Mouse (Mus musculus): Measurements from ENCODE around the gene Csmd2.

Gene Csmd2

GRCm38 (mm10) chr4:128340457-128340856 lies 352.8 kb downstream of the Csmd2 start:
- no peak for DNase-seq (ENCODE audit: low spot score in 2 of 2)

- no peak for DNase-seq (ENCODE audit: low spot score in 2 of 2)
Measured at GRCm38 (mm10) chr4:128341315-128341714, 353.7 kb downstream of the Csmd2 start.

- no peak for DNase-seq (ENCODE audit: low spot score in 2 of 2)
Measured at GRCm38 (mm10) chr4:128342208-128342607, 354.6 kb downstream of the Csmd2 start.

- DNase-seq (ENCODE audit: low spot score in 2 of 2), result no peak
Measured at GRCm38 (mm10) chr4:128358751-128359150, 371.1 kb downstream of the Csmd2 start.

- no peak for DNase-seq (ENCODE audit: low spot score in 2 of 2)
Measured at GRCm38 (mm10) chr4:128365851-128366250, 378.2 kb downstream of the Csmd2 start.

- no peak for DNase-seq (ENCODE audit: low spot score in 2 of 2)
Measured at GRCm38 (mm10) chr4:128368088-128368487, 380.4 kb downstream of the Csmd2 start.

GRCm38 (mm10) chr4:128371766-128372165 lies 384.1 kb downstream of the Csmd2 start:
- no peak for DNase-seq (ENCODE audit: low spot score in 2 of 2)

- DNase-seq (ENCODE audit: low spot score in 2 of 2), result no peak
Measured at GRCm38 (mm10) chr4:128373196-128373595, 385.5 kb downstream of the Csmd2 start.

GRCm38 (mm10) chr4:128374051-128374450 lies 386.4 kb downstream of the Csmd2 start:
- DNase-seq (ENCODE audit: low spot score in 2 of 2), result no peak

GRCm38 (mm10) chr4:128378946-128379345 lies 391.3 kb downstream of the Csmd2 start:
- no peak for DNase-seq (ENCODE audit: low spot score in 2 of 2)

GRCm38 (mm10) chr4:128381331-128381730 lies 393.7 kb downstream of the Csmd2 start:
- no peak for DNase-seq (ENCODE audit: low spot score in 2 of 2)

GRCm38 (mm10) chr4:128383800-128384199 lies 396.1 kb downstream of the Csmd2 start:
- no peak for DNase-seq (ENCODE audit: low spot score in 2 of 2)

GRCm38 (mm10) chr4:128391484-128391883 lies 403.8 kb downstream of the Csmd2 start:
- no peak for DNase-seq (ENCODE audit: low spot score in 2 of 2)

GRCm38 (mm10) chr4:128392279-128392678 lies 404.6 kb downstream of the Csmd2 start:
- DNase-seq (ENCODE audit: low spot score in 2 of 2), result no peak

- DNase-seq (ENCODE audit: low spot score in 2 of 2), result no peak
Measured at GRCm38 (mm10) chr4:128393864-128394263, 406.2 kb downstream of the Csmd2 start.

- DNase-seq (ENCODE audit: low spot score in 2 of 2), result no peak
Measured at GRCm38 (mm10) chr4:128396616-128397015, 409.0 kb downstream of the Csmd2 start.

- DNase-seq (ENCODE audit: low spot score in 2 of 2), result no peak
Measured at GRCm38 (mm10) chr4:128397804-128398203, 410.1 kb downstream of the Csmd2 start.

- no peak for DNase-seq (ENCODE audit: low spot score in 2 of 2)
Measured at GRCm38 (mm10) chr4:128398948-128399347, 411.3 kb downstream of the Csmd2 start.

- no peak for DNase-seq (ENCODE audit: low spot score in 2 of 2)
Measured at GRCm38 (mm10) chr4:128400016-128400415, 412.4 kb downstream of the Csmd2 start.

GRCm38 (mm10) chr4:128401591-128401990 lies 413.9 kb downstream of the Csmd2 start:
- no peak for DNase-seq (ENCODE audit: low spot score in 2 of 2)

GRCm38 (mm10) chr4:128402706-128403105 lies 415.0 kb downstream of the Csmd2 start:
- DNase-seq (ENCODE audit: low spot score in 2 of 2), result no peak

- DNase-seq (ENCODE audit: low spot score in 2 of 2), result no peak
Measured at GRCm38 (mm10) chr4:128405576-128405975, 417.9 kb downstream of the Csmd2 start.

- no peak for DNase-seq (ENCODE audit: low spot score in 2 of 2)
Measured at GRCm38 (mm10) chr4:128407084-128407845, 419.6 kb downstream of the Csmd2 start.
